In the genomic region with DNA sequence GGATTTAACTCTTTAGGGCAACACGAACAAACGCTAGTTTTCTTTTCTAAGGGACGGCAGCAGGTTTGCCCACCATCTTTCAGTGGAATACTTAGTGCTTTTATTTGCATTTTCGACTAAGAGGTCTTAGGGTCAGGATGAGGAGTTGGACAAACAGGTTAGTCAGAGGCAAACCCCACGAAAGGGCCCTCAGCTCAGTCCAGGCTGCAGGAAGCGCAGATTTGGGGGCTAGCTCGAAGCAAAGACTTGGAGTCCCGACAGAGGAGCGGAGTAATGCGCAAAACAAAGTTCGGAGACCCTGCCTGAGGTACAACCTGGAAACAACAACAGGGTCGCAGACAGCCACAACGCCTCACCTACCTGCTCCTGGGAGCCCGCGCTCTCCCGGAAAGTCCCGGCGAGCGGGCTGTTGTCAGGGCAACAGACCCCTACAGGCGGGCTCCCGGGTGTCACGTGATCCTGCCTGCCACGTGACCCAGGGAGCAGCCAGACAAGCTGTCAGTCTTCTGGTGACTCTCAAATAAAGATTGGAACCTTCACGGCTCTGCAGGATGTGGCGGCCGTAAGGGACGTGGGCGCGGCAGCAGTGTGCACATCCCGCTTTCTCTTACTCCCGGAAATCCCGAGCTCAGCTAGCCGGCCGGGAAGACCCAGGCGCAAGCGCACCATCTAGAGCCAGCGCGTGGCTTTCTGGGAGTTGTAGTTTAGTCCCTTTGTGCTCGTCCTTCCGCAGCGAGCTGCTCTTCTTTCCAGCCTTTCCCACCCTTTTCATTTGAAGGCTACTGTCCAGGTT, we compare ENCODE assay signal across 8 mouse cellular contexts. TPM values are rescaled to one million over a fixed set of nuclear protein-coding genes. Genes with fewer than 3 reads are reported as not detected.
DNase-seq lines count a peak whose midpoint lies in the region; ATAC-seq and TF ChIP-seq lines count a peak whose summit lies in the region.

A gene (minus strand): TSS at position 634 of the 793 bp plus-strand sequence.

- peaks cover 2% of the 10 kb centered on the region; the same call in 1 of the 2 replicates for H3K36me3 ChIP-seq in ES-E14 (ENCODE audit: control insufficient read depth, insufficient read depth, low read length, poor library complexity, severe bottlenecking)
- H3K36me3 ChIP-seq in forebrain, embryonic 15.5 days, result 0 out of 2 replicates have a peak, but pooled peaks cover 2% of the 10 kb centered on the region

- no peaks in the 10 kb centered on the region for H3K9me3 ChIP-seq in ES-E14 (ENCODE audit: control insufficient read depth, insufficient read depth, low read depth, low read length)
- H3K9me3 ChIP-seq in forebrain, embryonic 15.5 days, result no peaks in the 10 kb centered on the region

- H3K4me2 ChIP-seq in forebrain, embryonic 15.5 days (replicated peaks), result peak within 1 kb of the TSS; percentile 58

- under 1% methylated on average over 41 of the region's 41 CpGs for WGBS in forebrain, embryonic 15.5 days
- under 1% methylated on average over 41 of the region's 41 CpGs for WGBS in lung, adult 2 months

- in situ Hi-C loops in ES-E14 (cut with MboI; ENCODE audit: low sequenced_read_pairs in 2 of 2, unreplicated experiment in 2 of 2), result no loop called here

- peak; percentile 50; the same call in 1 of the 2 replicates for TF ChIP-seq POLR2A in lung, adult 2 months (IDR thresholded peaks at IDR 0.05; ENCODE audit: borderline replicate concordance, extremely low read depth, low read depth, low read length)

- H3K27me3 ChIP-seq in forebrain, embryonic 15.5 days, result no peaks in the 10 kb centered on the region

- TF ChIP-seq CTCF in lung, adult 2 months (IDR thresholded peaks at IDR 0.05; ENCODE audit: insufficient read depth, low read length), result no peak

- peak within 1 kb of the TSS; percentile 62 to 89 for H3K4me3 ChIP-seq in ES-E14 (ENCODE audit: insufficient read depth in 1 of 2, low read depth in 1 of 2, low read length in 2 of 2, poor library complexity in 1 of 2, severe bottlenecking in 1 of 2)
- H3K4me3 ChIP-seq in forebrain, embryonic 15.5 days, result peak within 1 kb of the TSS; percentile 66
- peak within 1 kb of the TSS; percentile 82 for H3K4me3 ChIP-seq in lung, adult 2 months (replicated peaks; ENCODE audit: extremely low read depth, low read depth, low read length)

- peak; percentile 99 for ATAC-seq in forebrain, embryonic 15.5 days (replicated peaks)
- peak; percentile 81 for ATAC-seq in neutrophil, adult 5-6 weeks (ENCODE audit: extremely low read depth, insufficient number of reproducible peaks, low FRiP score, poor library complexity, severe bottlenecking)

- intact Hi-C loops in heart, postnatal 25 days (cut with DNase I), result no loop called here

- H3K27ac ChIP-seq in ES-E14 (ENCODE audit: insufficient read depth, low read depth, low read length, poor library complexity, severe bottlenecking), result peak within 1 kb of the TSS; percentile 24; the same call in 1 of the 2 replicates
- peak within 1 kb of the TSS; percentile 92 for H3K27ac ChIP-seq in forebrain, embryonic 15.5 days (replicated peaks)

- H3K9ac ChIP-seq in ES-E14 (ENCODE audit: insufficient read depth, low read depth, low read length, poor library complexity, severe bottlenecking), result peak within 1 kb of the TSS; percentile 87
- H3K9ac ChIP-seq in forebrain, embryonic 15.5 days (replicated peaks), result peak within 1 kb of the TSS; percentile 63

- DNase-seq in ES-E14 (ENCODE audit: low read depth, low spot score), result peak; percentile 81
- peak; percentile 88 for DNase-seq in cerebellum, adult 11-12 months
- DNase-seq in heart, postnatal 25 days (ENCODE audit: low spot score), result peak; percentile 77
- DNase-seq in layer of hippocampus, adult 18-20 months (ENCODE audit: low spot score in 2 of 2), result peak; percentile 88 to 95
- peak; percentile 90 for DNase-seq in lung, adult 2 months
- peak; percentile 77 to 81 for DNase-seq in thymus, adult 18-20 months

- no peaks in the 10 kb centered on the region for H3K4me1 ChIP-seq in ES-E14 (ENCODE audit: control insufficient read depth in 2 of 2, insufficient read depth in 2 of 2, low read length in 2 of 2, poor library complexity in 1 of 2)
- peaks cover 7% of the 10 kb centered on the region for H3K4me1 ChIP-seq in forebrain, embryonic 15.5 days
- H3K4me1 ChIP-seq in lung, adult 2 months (ENCODE audit: control insufficient read depth, insufficient read depth, low read length), result peaks cover 4% of the 10 kb centered on the region

TF ChIP-seq in ES-E14, 5 proteins besides CTCF, POLR2A, EP300 and RAD21:
- peak; percentile 94 for TF ChIP-seq HCFC1 (IDR thresholded peaks at IDR 0.05; ENCODE audit: borderline replicate concordance, insufficient read depth, low read length)
- peak; percentile 17; the same call in 1 of the 2 replicates for TF ChIP-seq CHD2 (IDR thresholded peaks at IDR 0.05; ENCODE audit: low read depth, low read length)
- no peak for TF ChIP-seq MAFK (IDR thresholded peaks at IDR 0.05; ENCODE audit: insufficient read depth, low read depth, low read length)
- TF ChIP-seq ZC3H11A (IDR thresholded peaks at IDR 0.05; ENCODE audit: borderline replicate concordance, low read depth, low read length), result no peak

RNA-seq across cellular contexts. Expression of the gene that starts here (rescaled TPM):
- total RNA-seq in ES-E14 (2012; rRNA removed), result 4.8 and 8.5 TPM in 2 replicates
- 7.1 and 7.7 TPM in 2 replicates for polyA plus RNA-seq in forebrain, embryonic 15.5 days (2015; fragmentation: Nextera tagmentation; extraction: Ambion mirVana)
- total RNA-seq in heart, postnatal 25 days (2021), result 1 to 10 TPM; 2.8 to 3.0 TPM
- 10 to 100 TPM; 11.4 to 13.3 TPM for total RNA-seq in layer of hippocampus, adult 18-20 months (2021)
- 1.1 and 1.7 TPM in 2 replicates for polyA plus RNA-seq in lung, adult 2 months (2012; rRNA removed)
- total RNA-seq in neutrophil, adult 5-6 weeks (2017), result 16.6 and 19.1 TPM in 2 replicates

Comparison
In these comparisons a context has a peak if more than half of its experiments do, and no peak if none do; other contexts are left out.
1. Peak in every context shown above with its lines: DNase-seq, ATAC-seq, H3K4me3 ChIP-seq and H3K27ac ChIP-seq.